Mouse (Mus musculus) liver, embryonic 13.5 days (tissue): ENCODE measurements around the gene 5330417C22Rik. TPM values are rescaled to one million over a fixed set of nuclear protein-coding genes. Genes with fewer than 3 reads are reported as not detected.

Source experiments
- ATAC-seq: fragments of 200-750 bp; cut with Nextera tagmentation; 2 replicates; pipeline ENCODE4 v1.8.0; 2017; ENCODE audit warnings: low read depth, mild to moderate bottlenecking, moderate number of reproducible peaks, moderate library complexity
- DNase-seq: peaks from one replicate; pipeline ENCODE4 v3.0.0; 2022
- H3K27ac ChIP-seq: fragments of 300-500 bp; sonication (generic); 2 replicates; pipeline ENCODE4 v1.5.1; 2015; ENCODE audit warnings: moderate library complexity, mild to moderate bottlenecking, inconsistent platforms
- H3K27me3 ChIP-seq: fragments of 300-500 bp; sonication (generic); 2 replicates; pipeline ENCODE4 v1.6.1; 2015; ENCODE audit warnings: mild to moderate bottlenecking, inconsistent platforms
- H3K36me3 ChIP-seq: fragments of 300-500 bp; sonication (generic); 2 replicates; pipeline ENCODE4 v1.6.1; 2015; ENCODE audit warnings: mild to moderate bottlenecking, inconsistent platforms
- H3K4me1 ChIP-seq: fragments of 300-500 bp; sonication (generic); replicated peaks from 2 replicates; pipeline ENCODE4 v1.6.1; 2015; ENCODE audit warnings: inconsistent platforms
- H3K4me2 ChIP-seq: fragments of 300-500 bp; sonication (generic); 2 replicates; pipeline ENCODE4 v1.6.1; 2015; ENCODE audit warnings: inconsistent platforms, mild to moderate bottlenecking, moderate library complexity
- H3K4me3 ChIP-seq: fragments of 300-500 bp; sonication (generic); replicated peaks from 2 replicates; pipeline ENCODE4 v1.5.1; 2015; ENCODE audit warnings: mild to moderate bottlenecking, inconsistent platforms
- H3K9ac ChIP-seq: fragments of 300-500 bp; sonication (generic); 2 replicates; pipeline ENCODE4 v1.6.1; 2015; ENCODE audit warnings: mild to moderate bottlenecking, inconsistent platforms
- H3K9me3 ChIP-seq: fragments of 300-500 bp; sonication (generic); replicated peaks from 2 replicates; pipeline ENCODE4 v1.6.1; 2016; ENCODE audit warnings: inconsistent platforms
- WGBS: fragments of 180-500 bp; shearing (Covaris S2); methylation state at CpG from one replicate; pipeline ENCODE4 v1.1.7; 2015; ENCODE audit not compliant: insufficient replicate concordance; 5-methylcytosine and 5-hydroxymethylcytosine counted together
- microRNA-seq: library from miRNA; unstranded; fragments of <30 nt; microRNA quantifications from one replicate; pipeline ENCODE4, GENCODE M21; 2016
- polyA plus RNA-seq: library from polyadenylated mRNA; unstranded; fragments of >200 nt; fragmentation: Nextera tagmentation; extraction: Ambion mirVana; gene quantifications from 2 replicates; pipeline ENCODE4 v1.2.1, GENCODE M21; 2015

5330417C22Rik gene
- polyA plus RNA-seq, 1 experiment from 2014 or later: 0.09 TPM

DNA sequence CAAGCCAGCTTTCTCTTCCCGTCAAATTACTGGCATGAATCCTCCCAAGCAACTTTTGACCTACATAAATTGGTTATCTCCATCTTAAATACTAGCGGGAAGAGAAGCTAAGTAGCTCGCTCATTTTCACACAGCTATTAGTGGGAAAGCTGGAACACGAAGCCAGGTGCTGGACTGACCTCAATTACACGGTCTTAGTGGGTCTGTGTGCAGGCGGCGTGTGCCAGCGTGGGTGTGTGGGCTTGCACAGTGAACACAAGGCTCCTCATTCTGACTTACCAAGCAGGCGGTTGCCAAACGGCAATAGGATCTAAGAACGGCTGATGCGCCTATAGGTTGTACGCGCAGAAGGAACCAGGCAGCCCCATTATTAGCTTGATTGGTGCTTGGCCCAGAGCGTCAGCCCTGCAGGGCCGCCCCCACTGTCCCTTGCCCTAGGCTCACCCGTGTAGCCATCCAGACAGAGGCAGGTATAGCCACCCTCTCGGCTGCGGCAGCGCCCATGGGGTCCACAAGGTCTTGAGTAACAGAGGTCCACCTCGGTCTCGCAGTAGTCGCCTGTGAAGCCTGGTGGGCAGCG, 129.9 kb downstream of the 5330417C22Rik start:
- Histone ChIP-seq H3K36me3 (no peaks in the 10 kb centered on the region), H3K27ac (no peak overlapping the region), H3K9ac (no peak overlapping the region), H3K9me3 (no peaks in the 10 kb centered on the region), H3K4me3 (no peak overlapping the region), H3K4me2 (no peak overlapping the region), H3K27me3 (0 out of 2 replicates have a peak, but pooled peaks cover 3% of the 10 kb centered on the region), H3K4me1 (0 out of 2 replicates have a peak, but pooled peaks cover 3% of the 10 kb centered on the region)
- WGBS: 76% methylated on average over 24 of the region's 24 CpGs
- DNase-seq (no peak), ATAC-seq (no peak)

Small RNA genes lying within 50 kb of the gene (microRNA-seq; reads per million reads assigned to microRNA genes)
- not detected for gene Gm22860

Other genes with a start within 250 kb of the 5330417C22Rik start
- gene Mybphl, start 171.6 kb downstream of the 5330417C22Rik start, polyA plus RNA-seq: 0.07 and 0.08 TPM in 2 replicates
- 14.9 and 15.8 TPM in 2 replicates for gene Psrc1, start 152.7 kb downstream of the 5330417C22Rik start, polyA plus RNA-seq
- 0.22 and 0.56 TPM in 2 replicates for gene Celsr2, start 121.0 kb downstream of the 5330417C22Rik start, polyA plus RNA-seq
- 108 and 129 TPM in 2 replicates for gene Sars, start 91.3 kb downstream of the 5330417C22Rik start, polyA plus RNA-seq
- not detected in 2 replicates for gene 1700013F07Rik, start 2.4 kb downstream of the 5330417C22Rik start, polyA plus RNA-seq
- gene Tmem167b, start 25.9 kb upstream of the 5330417C22Rik start, polyA plus RNA-seq: 13.7 and 18.5 TPM in 2 replicates
- 13.0 and 17.4 TPM in 2 replicates for gene Taf13, start 35.2 kb upstream of the 5330417C22Rik start, polyA plus RNA-seq
- 1.7 and 1.8 TPM in 2 replicates for gene Wdr47, start 54.7 kb upstream of the 5330417C22Rik start, polyA plus RNA-seq
- 44.6 and 49.3 TPM in 2 replicates for gene Clcc1, start 117.4 kb upstream of the 5330417C22Rik start, polyA plus RNA-seq
- 35.9 and 45.0 TPM in 2 replicates for gene Gpsm2, start 185.8 kb upstream of the 5330417C22Rik start, polyA plus RNA-seq
- gene Aknad1, start 203.1 kb upstream of the 5330417C22Rik start, polyA plus RNA-seq: 0.37 and 0.56 TPM in 2 replicates